Mouse (Mus musculus): ENCODE measurements around the gene Tax1bp3.

GRCm38 (mm10) chr11:73172186-73172585, 4.7 kb upstream of the Tax1bp3 start:
- TF ChIP-seq CTCF (IDR thresholded peaks at IDR 0.05; ENCODE audit: extremely low read depth, insufficient read length, insufficient replicate concordance, low read depth, low read length) (no peak), POLR2A (IDR thresholded peaks at IDR 0.05; ENCODE audit: low read depth, low read length) (no peak)
